Mouse (Mus musculus): ENCODE data around the gene Tbrg4. TPM values are rescaled to one million over a fixed set of nuclear protein-coding genes. Genes with fewer than 3 reads are reported as not detected.

Tbrg4 gene
- total and polyA plus RNA-seq, 2 experiments: 17.7 to 71.0 TPM

GRCm38 (mm10) chr11:6647831-6648724 is 22.2 kb upstream of the Tbrg4 start:
- Histone ChIP-seq H3K36me3 (ENCODE audit: control insufficient read depth, insufficient read depth, low read length) (no peaks in the 10 kb centered on the region), H3K4me3 (ENCODE audit: insufficient read depth, low read depth, low read length) (no peak overlapping the region), H3K27me3 (ENCODE audit: control insufficient read depth, insufficient read depth, low read length) (no peaks in the 10 kb centered on the region), H3K4me1 (ENCODE audit: control insufficient read depth, insufficient read depth, low read length) (no peaks in the 10 kb centered on the region), H3K79me2 (ENCODE audit: control insufficient read depth, insufficient read depth, low read length) (no peaks in the 10 kb centered on the region), H3K9ac (ENCODE audit: low read depth, low read length) (no peak overlapping the region), H3K27ac (replicated peaks; ENCODE audit: insufficient read depth, low read depth, low read length) (no peak overlapping the region)
- no peak for TF ChIP-seq CTCF (IDR thresholded peaks at IDR 0.05; ENCODE audit: low read depth, low read length)
- TF ChIP-seq POLR2A (IDR thresholded peaks at IDR 0.05; ENCODE audit: extremely low read depth, insufficient read depth, low read length): no peak
- DNase-seq (ENCODE audit: extremely low read depth, low read depth, low spot score): no peak
- 50% methylated on average over 9 of the region's 9 CpGs for WGBS

DNA sequence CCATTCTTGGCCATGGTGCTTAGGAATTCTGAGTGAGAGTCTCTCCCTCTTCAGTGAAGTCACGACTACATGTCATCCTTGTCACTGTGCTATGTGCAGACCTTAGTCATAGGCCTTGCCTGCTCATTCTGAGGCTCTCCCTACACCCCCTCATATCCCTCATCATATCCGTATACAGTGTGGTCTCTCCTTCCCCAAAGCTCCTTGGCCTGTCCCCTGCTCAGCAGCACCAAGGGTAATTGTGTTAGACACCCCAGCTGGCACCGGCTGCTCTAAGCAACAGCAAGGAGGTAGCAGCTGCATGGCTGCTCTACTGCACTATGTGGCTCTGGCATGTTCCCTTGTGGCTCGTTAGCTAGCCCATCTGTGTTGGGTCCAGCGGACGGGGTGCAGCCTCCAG is 18.7 kb upstream of the Tbrg4 start:
- Histone ChIP-seq H3K4me1 (ENCODE audit: control insufficient read depth, insufficient read depth, low read length) (no peaks in the 10 kb centered on the region), H3K36me3 (ENCODE audit: control insufficient read depth, insufficient read depth, low read length) (no peaks in the 10 kb centered on the region), H3K79me2 (ENCODE audit: control insufficient read depth, insufficient read depth, low read length) (no peaks in the 10 kb centered on the region), H3K27ac (replicated peaks; ENCODE audit: insufficient read depth, low read depth, low read length) (no peak overlapping the region), H3K4me3 (ENCODE audit: insufficient read depth, low read depth, low read length) (no peak overlapping the region), H3K9ac (ENCODE audit: low read depth, low read length) (no peak overlapping the region), H3K27me3 (ENCODE audit: control insufficient read depth, insufficient read depth, low read length) (no peaks in the 10 kb centered on the region)
- WGBS: 85% methylated on average over 6 of the region's 6 CpGs
- no peak for DNase-seq (ENCODE audit: extremely low read depth, low read depth, low spot score)
- TF ChIP-seq POLR2A (IDR thresholded peaks at IDR 0.05; ENCODE audit: extremely low read depth, insufficient read depth, low read length) (no peak), CTCF (IDR thresholded peaks at IDR 0.05; ENCODE audit: low read depth, low read length) (no peak)

DNA sequence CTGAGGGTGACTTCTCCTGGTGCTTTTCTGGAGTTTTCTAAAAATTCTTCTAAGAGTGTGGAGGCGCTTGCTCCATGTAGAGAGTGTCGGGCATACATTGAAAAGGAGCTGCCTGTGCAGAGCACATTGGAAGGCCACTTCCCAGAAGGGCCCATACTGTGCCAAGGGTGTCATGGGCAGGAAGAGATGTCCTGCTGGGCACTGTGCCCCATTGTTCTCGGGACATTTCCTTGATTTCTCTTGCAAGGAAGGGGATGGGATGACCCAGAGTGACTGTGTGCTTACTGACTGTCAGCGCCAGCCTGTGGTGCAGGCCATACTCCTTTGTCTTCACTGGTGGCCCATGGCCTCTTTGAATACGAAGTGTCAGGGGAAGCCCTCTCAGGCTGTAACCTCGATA is 13.2 kb upstream of the Tbrg4 start:
- H3K27ac ChIP-seq (replicated peaks; ENCODE audit: insufficient read depth, low read depth, low read length): no peak overlapping the region
- DNase-seq (ENCODE audit: extremely low read depth, low read depth, low spot score): no peak
- TF ChIP-seq CTCF (IDR thresholded peaks at IDR 0.05; ENCODE audit: low read depth, low read length) (no peak), POLR2A (IDR thresholded peaks at IDR 0.05; ENCODE audit: extremely low read depth, insufficient read depth, low read length) (no peak)
- H3K79me2 ChIP-seq (ENCODE audit: control insufficient read depth, insufficient read depth, low read length): no peaks in the 10 kb centered on the region
- H3K4me3 ChIP-seq (ENCODE audit: insufficient read depth, low read depth, low read length): no peak overlapping the region
- H3K36me3 ChIP-seq (ENCODE audit: control insufficient read depth, insufficient read depth, low read length): no peaks in the 10 kb centered on the region
- H3K27me3 ChIP-seq (ENCODE audit: control insufficient read depth, insufficient read depth, low read length): no peaks in the 10 kb centered on the region
- 85% methylated on average over 6 of the region's 6 CpGs for WGBS
- H3K9ac ChIP-seq (ENCODE audit: low read depth, low read length): no peak overlapping the region
- no peaks in the 10 kb centered on the region for H3K4me1 ChIP-seq (ENCODE audit: control insufficient read depth, insufficient read depth, low read length)

GRCm38 (mm10) chr11:6638537-6638936 is 12.7 kb upstream of the Tbrg4 start, which contains the start of gene Wap:
Gene Wap, minus strand, starts transcription at chr11:6638637.
- 96% methylated on average over 4 of the region's 4 CpGs for WGBS
- H3K79me2 ChIP-seq (ENCODE audit: control insufficient read depth, insufficient read depth, low read length): no peaks in the 10 kb centered on the region
- no peaks in the 10 kb centered on the region for H3K27me3 ChIP-seq (ENCODE audit: control insufficient read depth, insufficient read depth, low read length)
- H3K9ac ChIP-seq (ENCODE audit: low read depth, low read length): no peak within 1 kb of the TSS
- no peak for DNase-seq (ENCODE audit: extremely low read depth, low read depth, low spot score)
- H3K4me3 ChIP-seq (ENCODE audit: insufficient read depth, low read depth, low read length): no peak within 1 kb of the TSS
- TF ChIP-seq CTCF (IDR thresholded peaks at IDR 0.05; ENCODE audit: low read depth, low read length) (no peak), POLR2A (IDR thresholded peaks at IDR 0.05; ENCODE audit: extremely low read depth, insufficient read depth, low read length) (no peak)
- no peaks in the 10 kb centered on the region for H3K36me3 ChIP-seq (ENCODE audit: control insufficient read depth, insufficient read depth, low read length)
- no peak within 1 kb of the TSS for H3K27ac ChIP-seq (replicated peaks; ENCODE audit: insufficient read depth, low read depth, low read length)
- no peaks in the 10 kb centered on the region for H3K4me1 ChIP-seq (ENCODE audit: control insufficient read depth, insufficient read depth, low read length)

GRCm38 (mm10) chr11:6636150-6636549 is 10.3 kb upstream of the Tbrg4 start:
- no peak overlapping the region for H3K27ac ChIP-seq (replicated peaks; ENCODE audit: insufficient read depth, low read depth, low read length)
- DNase-seq (ENCODE audit: extremely low read depth, low read depth, low spot score): no peak
- no peaks in the 10 kb centered on the region for H3K27me3 ChIP-seq (ENCODE audit: control insufficient read depth, insufficient read depth, low read length)
- no peaks in the 10 kb centered on the region for H3K79me2 ChIP-seq (ENCODE audit: control insufficient read depth, insufficient read depth, low read length)
- no peaks in the 10 kb centered on the region for H3K36me3 ChIP-seq (ENCODE audit: control insufficient read depth, insufficient read depth, low read length)
- no peak overlapping the region for H3K4me3 ChIP-seq (ENCODE audit: insufficient read depth, low read depth, low read length)
- no peaks in the 10 kb centered on the region for H3K4me1 ChIP-seq (ENCODE audit: control insufficient read depth, insufficient read depth, low read length)
- WGBS: 76% methylated on average over 8 of the region's 8 CpGs
- TF ChIP-seq CTCF (IDR thresholded peaks at IDR 0.05; ENCODE audit: low read depth, low read length): no peak
- TF ChIP-seq POLR2A (IDR thresholded peaks at IDR 0.05; ENCODE audit: extremely low read depth, insufficient read depth, low read length): no peak
- H3K9ac ChIP-seq (ENCODE audit: low read depth, low read length): no peak overlapping the region

GRCm38 (mm10) chr11:6629655-6630054 is 3.8 kb upstream of the Tbrg4 start:
- H3K27ac ChIP-seq (replicated peaks; ENCODE audit: insufficient read depth, low read depth, low read length): no peak overlapping the region

More at GRCm38 (mm10) chr11:6629655-6630054, 3.8 kb upstream of the Tbrg4 start:
- Histone ChIP-seq H3K79me2 (ENCODE audit: control insufficient read depth, insufficient read depth, low read length) (peaks cover 3% of the 10 kb centered on the region; the same call in 1 of the 2 replicates), H3K27me3 (ENCODE audit: control insufficient read depth, insufficient read depth, low read length) (no peaks in the 10 kb centered on the region), H3K4me3 (ENCODE audit: insufficient read depth, low read depth, low read length) (no peak overlapping the region), H3K9ac (ENCODE audit: low read depth, low read length) (no peak overlapping the region), H3K4me1 (ENCODE audit: control insufficient read depth, insufficient read depth, low read length) (peaks cover 5% of the 10 kb centered on the region), H3K36me3 (ENCODE audit: control insufficient read depth, insufficient read depth, low read length) (no peaks in the 10 kb centered on the region)
- TF ChIP-seq CTCF (IDR thresholded peaks at IDR 0.05; ENCODE audit: low read depth, low read length): peak; percentile 36
- no peak for TF ChIP-seq POLR2A (IDR thresholded peaks at IDR 0.05; ENCODE audit: extremely low read depth, insufficient read depth, low read length)
- peak; percentile 45 for DNase-seq (ENCODE audit: extremely low read depth, low read depth, low spot score)

All from liver, adult 2 months (tissue).